Mouse (Mus musculus) liver, embryonic 15.5 days (tissue): ENCODE measurements around the gene Nvl. TPM values are rescaled to one million over a fixed set of nuclear protein-coding genes. Genes with fewer than 3 reads are reported as not detected.

Experiments used
- ATAC-seq: fragments of 200-750 bp; cut with Nextera tagmentation; 2 replicates; pipeline ENCODE4 v1.8.0; 2017; ENCODE audit warnings: moderate number of reproducible peaks, mild to moderate bottlenecking, moderate library complexity; ENCODE audit not compliant: insufficient read depth
- H3K27ac ChIP-seq: fragments of 300-500 bp; sonication (generic); replicated peaks from 2 replicates; pipeline ENCODE4 v1.5.1; 2015; ENCODE audit warnings: mild to moderate bottlenecking, inconsistent platforms
- H3K27me3 ChIP-seq: fragments of 300-500 bp; sonication (generic); 2 replicates; pipeline ENCODE4 v1.6.1; 2015; ENCODE audit warnings: mild to moderate bottlenecking, inconsistent platforms
- H3K36me3 ChIP-seq: fragments of 300-500 bp; sonication (generic); replicated peaks from 2 replicates; pipeline ENCODE4 v1.6.1; 2015; ENCODE audit warnings: moderate library complexity, mild to moderate bottlenecking, inconsistent platforms
- H3K4me1 ChIP-seq: fragments of 300-500 bp; sonication (generic); replicated peaks from 2 replicates; pipeline ENCODE4 v1.6.1; 2015; ENCODE audit warnings: inconsistent platforms
- H3K4me2 ChIP-seq: fragments of 300-500 bp; sonication (generic); 2 replicates; pipeline ENCODE4 v1.6.1; 2015; ENCODE audit warnings: moderate library complexity, mild to moderate bottlenecking, inconsistent platforms
- H3K4me3 ChIP-seq: fragments of 300-500 bp; sonication (generic); replicated peaks from 2 replicates; pipeline ENCODE4 v1.5.1; 2015; ENCODE audit warnings: mild to moderate bottlenecking, inconsistent platforms
- H3K9ac ChIP-seq: fragments of 300-500 bp; sonication (generic); 2 replicates; pipeline ENCODE4 v1.6.1; 2015; ENCODE audit warnings: moderate library complexity, mild to moderate bottlenecking, inconsistent platforms
- H3K9me3 ChIP-seq: fragments of 300-500 bp; sonication (generic); replicated peaks from 2 replicates; pipeline ENCODE4 v1.6.1; 2016; ENCODE audit warnings: inconsistent platforms
- WGBS: fragments of 180-500 bp; shearing (Covaris S2); methylation state at CpG from one replicate; pipeline ENCODE4 v1.1.7; 2015; ENCODE audit warnings: mixed read lengths; ENCODE audit not compliant: insufficient replicate concordance; 5-methylcytosine and 5-hydroxymethylcytosine counted together
- polyA plus RNA-seq: library from polyadenylated mRNA; unstranded; fragments of >200 nt; fragmentation: Nextera tagmentation; extraction: Ambion mirVana; gene quantifications from 2 replicates; pipeline ENCODE4 v1.2.1, GENCODE M21; 2015

Gene Nvl
- polyA plus RNA-seq, 1 experiment from 2014 or later = 9.5 TPM

GRCm38 (mm10) chr1:181069671-181070070, 74.3 kb downstream of the Nvl start:
- ATAC-seq = no peak
- Histone ChIP-seq H3K27me3 (peaks cover under 1% of the 10 kb centered on the region), H3K9me3 (no peaks in the 10 kb centered on the region), H3K36me3 (no peaks in the 10 kb centered on the region), H3K4me2 (no peak overlapping the region), H3K4me3 (no peak overlapping the region), H3K9ac (no peak overlapping the region), H3K27ac (no peak overlapping the region), H3K4me1 (no peaks in the 10 kb centered on the region)
- WGBS = 51% methylated on average over 11 of the region's 11 CpGs

GRCm38 (mm10) chr1:181068344-181068743, 75.7 kb downstream of the Nvl start:
- H3K27ac ChIP-seq = no peak overlapping the region
- H3K4me3 ChIP-seq = no peak overlapping the region
- no peak overlapping the region for H3K4me2 ChIP-seq
- no peak for ATAC-seq
- no peaks in the 10 kb centered on the region for H3K4me1 ChIP-seq
- H3K36me3 ChIP-seq = no peaks in the 10 kb centered on the region
- no peaks in the 10 kb centered on the region; the same call in none of the 2 replicates for H3K27me3 ChIP-seq
- no peak overlapping the region for H3K9ac ChIP-seq
- 32% methylated on average over 1 of the region's 1 CpGs for WGBS
- H3K9me3 ChIP-seq = no peaks in the 10 kb centered on the region

GRCm38 (mm10) chr1:181064648-181065047, 79.4 kb downstream of the Nvl start:
- Histone ChIP-seq H3K4me3 (no peak overlapping the region), H3K9ac (no peak overlapping the region), H3K27me3 (no peaks in the 10 kb centered on the region; the same call in 1 of the 2 replicates), H3K9me3 (no peaks in the 10 kb centered on the region), H3K36me3 (no peaks in the 10 kb centered on the region), H3K4me2 (no peak overlapping the region), H3K27ac (no peak overlapping the region), H3K4me1 (no peaks in the 10 kb centered on the region)
- ATAC-seq = no peak
- WGBS = 64% methylated on average over 6 of the region's 6 CpGs

- WGBS = 56% methylated on average over 2 of the region's 2 CpGs
- H3K9ac ChIP-seq = no peak overlapping the region
- H3K4me3 ChIP-seq = no peak overlapping the region
- ATAC-seq = no peak
- H3K4me1 ChIP-seq = no peaks in the 10 kb centered on the region
- no peaks in the 10 kb centered on the region for H3K27me3 ChIP-seq
- no peaks in the 10 kb centered on the region for H3K36me3 ChIP-seq
- no peaks in the 10 kb centered on the region for H3K9me3 ChIP-seq
- no peak overlapping the region for H3K4me2 ChIP-seq
- no peak overlapping the region for H3K27ac ChIP-seq
Observed at GRCm38 (mm10) chr1:181063991-181064390, 80.0 kb downstream of the Nvl start.

- H3K27ac ChIP-seq = no peak overlapping the region
Observed at GRCm38 (mm10) chr1:181061784-181062485, 82.1 kb downstream of the Nvl start.

GRCm38 (mm10) chr1:181052898-181053297, 91.1 kb downstream of the Nvl start:
- Histone ChIP-seq H3K9me3 (no peaks in the 10 kb centered on the region), H3K27me3 (0 out of 2 replicates have a peak, but pooled peaks cover 2% of the 10 kb centered on the region), H3K27ac (no peak overlapping the region), H3K4me3 (no peak overlapping the region), H3K4me2 (no peak overlapping the region), H3K4me1 (no peaks in the 10 kb centered on the region), H3K36me3 (no peaks in the 10 kb centered on the region), H3K9ac (no peak overlapping the region)
- WGBS = 42% methylated on average over 4 of the region's 4 CpGs
- ATAC-seq = no peak

More at GRCm38 (mm10) chr1:181061784-181062485, 82.1 kb downstream of the Nvl start:
- Histone ChIP-seq H3K27me3 (no peaks in the 10 kb centered on the region), H3K9ac (no peak overlapping the region), H3K36me3 (no peaks in the 10 kb centered on the region), H3K9me3 (no peaks in the 10 kb centered on the region), H3K4me3 (no peak overlapping the region), H3K4me1 (no peaks in the 10 kb centered on the region), H3K4me2 (no peak overlapping the region)
- WGBS = 45% methylated on average over 3 of the region's 3 CpGs
- no peak for ATAC-seq

- no peak within 1 kb of the TSS for H3K27ac ChIP-seq
- H3K36me3 ChIP-seq = no peaks in the 10 kb centered on the region
- no peak for ATAC-seq
- no peaks in the 10 kb centered on the region for H3K9me3 ChIP-seq
- no peaks in the 10 kb centered on the region for H3K4me1 ChIP-seq
- no peak within 1 kb of the TSS for H3K9ac ChIP-seq
- 0 out of 2 replicates have a peak, but pooled peaks cover 2% of the 10 kb centered on the region for H3K27me3 ChIP-seq
- 65% methylated on average over 6 of the region's 6 CpGs for WGBS
- H3K4me2 ChIP-seq = no peak within 1 kb of the TSS
- H3K4me3 ChIP-seq = no peak within 1 kb of the TSS
Observed at GRCm38 (mm10) chr1:181050937-181051336, 93.1 kb downstream of the Nvl start, which contains the start of gene 9130409I23Rik. TSS of gene 9130409I23Rik (plus strand) at chr1:181051237.

GRCm38 (mm10) chr1:181049328-181049842, 94.6 kb downstream of the Nvl start:
- H3K9me3 ChIP-seq = no peaks in the 10 kb centered on the region
- no peak overlapping the region for H3K4me2 ChIP-seq
- H3K4me1 ChIP-seq = no peaks in the 10 kb centered on the region
- H3K27me3 ChIP-seq = 0 out of 2 replicates have a peak, but pooled peaks cover 2% of the 10 kb centered on the region
- no peak for ATAC-seq
- H3K9ac ChIP-seq = no peak overlapping the region
- H3K4me3 ChIP-seq = no peak overlapping the region
- H3K27ac ChIP-seq = no peak overlapping the region
- H3K36me3 ChIP-seq = no peaks in the 10 kb centered on the region

- no peak for ATAC-seq
- Histone ChIP-seq H3K9ac (no peak overlapping the region), H3K4me2 (no peak overlapping the region), H3K9me3 (no peaks in the 10 kb centered on the region), H3K36me3 (no peaks in the 10 kb centered on the region), H3K27ac (no peak overlapping the region), H3K4me3 (no peak overlapping the region), H3K4me1 (no peaks in the 10 kb centered on the region), H3K27me3 (0 out of 2 replicates have a peak, but pooled peaks cover 2% of the 10 kb centered on the region)
- WGBS = 34% methylated on average over 1 of the region's 1 CpGs
Observed at GRCm38 (mm10) chr1:181047520-181047919, 96.5 kb downstream of the Nvl start.

- ATAC-seq = peak; percentile 28; the same call in 1 of the 2 replicates
- no peaks in the 10 kb centered on the region for H3K36me3 ChIP-seq
- no peak overlapping the region for H3K4me3 ChIP-seq
Observed at GRCm38 (mm10) chr1:181039652-181040051, 104.4 kb downstream of the Nvl start.

GRCm38 (mm10) chr1:181037623-181038022, 106.4 kb downstream of the Nvl start:
- ATAC-seq = 0 out of 2 replicates have a peak, but pooled peaks have one; percentile 35
- Histone ChIP-seq H3K4me1 (peaks cover 17% of the 10 kb centered on the region; the same call in 1 of the 2 replicates), H3K27ac (no peak overlapping the region), H3K27me3 (peaks cover 8% of the 10 kb centered on the region), H3K9ac (no peak overlapping the region), H3K4me2 (no peak overlapping the region), H3K9me3 (no peaks in the 10 kb centered on the region), H3K4me3 (no peak overlapping the region), H3K36me3 (no peaks in the 10 kb centered on the region)
- 49% methylated on average over 4 of the region's 4 CpGs for WGBS

More at GRCm38 (mm10) chr1:181039652-181040051, 104.4 kb downstream of the Nvl start:
- Histone ChIP-seq H3K27ac (no peak overlapping the region), H3K27me3 (peaks cover 8% of the 10 kb centered on the region), H3K4me2 (no peak overlapping the region), H3K9me3 (no peaks in the 10 kb centered on the region), H3K9ac (no peak overlapping the region), H3K4me1 (peaks cover 17% of the 10 kb centered on the region; the same call in 1 of the 2 replicates)
- WGBS = 2% methylated on average over 4 of the region's 4 CpGs
